8 mouse cellular contexts compared by ENCODE assay signal in the genomic region with DNA sequence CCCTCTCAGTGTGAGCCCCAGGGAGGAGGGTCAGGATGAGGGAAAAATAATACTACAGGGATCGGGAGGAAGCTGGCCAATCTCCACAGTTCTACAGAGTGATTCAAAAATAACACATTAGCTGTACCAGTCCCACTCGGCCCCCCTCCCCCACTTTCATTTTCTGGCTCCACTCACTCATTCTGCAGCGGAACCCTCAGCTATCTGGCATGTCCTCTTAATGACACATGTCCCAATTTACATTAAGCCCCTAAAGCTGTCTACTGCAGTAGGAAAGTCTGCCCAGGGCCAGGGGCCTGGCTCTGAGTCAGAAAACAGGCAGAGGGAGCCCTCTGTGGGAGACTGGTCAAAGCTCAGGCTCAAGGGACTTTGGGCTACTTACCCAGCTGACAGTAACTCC. TPM values are rescaled to one million over a fixed set of nuclear protein-coding genes. Genes with fewer than 3 reads are reported as not detected.
DNase-seq lines count a peak whose midpoint lies in the region; ATAC-seq and TF ChIP-seq lines count a peak whose summit lies in the region.

No protein-coding gene starts in this region.

- peak; percentile 38 to 55 for DNase-seq in left cerebral cortex, postnatal 14 days (ENCODE audit: low spot score in 2 of 2)
- no peak for DNase-seq in left cerebral cortex, adult 11 months (ENCODE audit: low spot score)
- DNase-seq in embryo, embryonic 10.5 days (ENCODE audit: low spot score): peak; percentile 72
- peak; percentile 67 to 68 for DNase-seq in heart, adult 2 months
- DNase-seq in kidney, adult 11 months: peak; percentile 72
- peak; percentile 37 for DNase-seq in liver, postnatal 0 days
- no peak for DNase-seq in thymus, adult 18-20 months

- H3K4me1 ChIP-seq in heart, adult 2 months (ENCODE audit: control insufficient read depth, insufficient read depth, low read length): peaks cover 27% of the 10 kb centered on the region
- H3K4me1 ChIP-seq in liver, postnatal 0 days (ENCODE audit: insufficient read depth): peaks cover 51% of the 10 kb centered on the region
- H3K4me1 ChIP-seq in olfactory bulb, adult 2 months (ENCODE audit: control insufficient read depth, insufficient read depth, low read length): peaks cover 25% of the 10 kb centered on the region

- H3K9me3 ChIP-seq in liver, postnatal 0 days (ENCODE audit: low read length): no peaks in the 10 kb centered on the region

- peak overlapping the region; percentile 36; the same call in 1 of the 2 replicates for H3K9ac ChIP-seq in heart, adult 2 months (ENCODE audit: low read depth, low read length)
- no peak overlapping the region for H3K9ac ChIP-seq in liver, postnatal 0 days (replicated peaks)

- peak overlapping the region; percentile 63 for H3K27ac ChIP-seq in heart, adult 2 months
- H3K27ac ChIP-seq in liver, postnatal 0 days (ENCODE audit: low read depth): 0 out of 2 replicates have a peak overlapping the region, but pooled peaks have one; percentile 29
- H3K27ac ChIP-seq in olfactory bulb, adult 2 months (ENCODE audit: insufficient read depth, low read depth, low read length): peak overlapping the region; percentile 74

- peaks cover 7% of the 10 kb centered on the region for H3K79me2 ChIP-seq in heart, adult 2 months (replicated peaks; ENCODE audit: control insufficient read depth, insufficient read depth, low read length)

- no peak overlapping the region for H3K4me2 ChIP-seq in liver, postnatal 0 days (ENCODE audit: low read depth, low read length)

- no peak for TF ChIP-seq POLR2A in heart, adult 2 months (IDR thresholded peaks at IDR 0.05; ENCODE audit: insufficient read depth, low read depth, low read length)
- TF ChIP-seq POLR2A in olfactory bulb, adult 2 months (IDR thresholded peaks at IDR 0.05; ENCODE audit: insufficient read depth, low read depth, low read length): no peak

- 8% methylated on average over 3 of the region's 3 CpGs for WGBS in heart, adult 2 months
- 55% methylated on average over 3 of the region's 3 CpGs for WGBS in liver, postnatal 0 days (ENCODE audit: insufficient replicate concordance)
- WGBS in olfactory bulb, adult 2 months: 1% methylated on average over 3 of the region's 3 CpGs

- H3K27me3 ChIP-seq in heart, adult 2 months (ENCODE audit: control insufficient read depth, insufficient read depth, low read length): no peaks in the 10 kb centered on the region
- H3K27me3 ChIP-seq in liver, postnatal 0 days (ENCODE audit: insufficient read depth, low read length): no peaks in the 10 kb centered on the region

- H3K36me3 ChIP-seq in heart, adult 2 months (ENCODE audit: control insufficient read depth, insufficient read depth, low read length): peaks cover 35% of the 10 kb centered on the region
- H3K36me3 ChIP-seq in liver, postnatal 0 days (replicated peaks; ENCODE audit: insufficient read depth, low read length): no peaks in the 10 kb centered on the region

- intact Hi-C loops in left cerebral cortex, postnatal 14 days (cut with DNase I): loop anchor here (10.0 kb wide), 1 partner anchor 265 kb away; no protein-coding TSS in a partner anchor
- intact Hi-C loops in heart, adult 2 months (cut with DNase I): loop anchor here (1.0 to 5.0 kb wide), 3 partner anchors 38 to 84 kb away; no protein-coding TSS in a partner anchor

- ATAC-seq in liver, postnatal 0 days: no peak

- H3K4me3 ChIP-seq in heart, adult 2 months: no peak overlapping the region
- no peak overlapping the region for H3K4me3 ChIP-seq in liver, postnatal 0 days (ENCODE audit: low read depth, low read length)
- peak overlapping the region; percentile 11 for H3K4me3 ChIP-seq in olfactory bulb, adult 2 months (ENCODE audit: insufficient read depth, low read depth, low read length)

- TF ChIP-seq EP300 in heart, adult 2 months (IDR thresholded peaks at IDR 0.05; ENCODE audit: insufficient read depth, low read depth, low read length): peak; percentile 38; the same call in 1 of the 2 replicates
- no peak for TF ChIP-seq EP300 in liver, postnatal 0 days (IDR thresholded peaks at IDR 0.05; ENCODE audit: low read depth)

- TF ChIP-seq CTCF in heart, adult 2 months (IDR thresholded peaks at IDR 0.05): peak; percentile 83
- peak; percentile 54 for TF ChIP-seq CTCF in liver, postnatal 0 days (IDR thresholded peaks at IDR 0.05; ENCODE audit: low read depth)
- TF ChIP-seq CTCF in olfactory bulb, adult 2 months (IDR thresholded peaks at IDR 0.05; ENCODE audit: insufficient read depth, low read depth, low read length): no peak

RNA-seq across cellular contexts. Expression of a gene that starts 4.7 kb away (rescaled TPM):
- total RNA-seq in left cerebral cortex, postnatal 14 days (2021): 10 to 100 TPM; 64.9 to 65.9 TPM
- total RNA-seq in heart, adult 2 months (2021): 10 to 100 TPM; 21.8 to 24.2 TPM
- polyA plus RNA-seq in heart, adult 2 months (2012; rRNA removed): 27.4 and 35.2 TPM in 2 replicates
- polyA plus RNA-seq in liver, postnatal 0 days (2015; fragmentation: Nextera tagmentation; extraction: Ambion mirVana): 30.4 and 33.1 TPM in 2 replicates
- polyA plus RNA-seq in olfactory bulb, adult 2 months (2012; ENCODE audit: insufficient read depth, insufficient read length, low replicate concordance, missing spikeins): not detected in 2 replicates

RNA-seq across cellular contexts. Expression of a gene that starts 59.9 kb away (rescaled TPM):
- 10 to 100 TPM; 83.1 to 91.0 TPM for total RNA-seq in left cerebral cortex, postnatal 14 days (2021)
- total RNA-seq in heart, adult 2 months (2021): 10 to 100 TPM; 28.6 to 31.0 TPM
- polyA plus RNA-seq in heart, adult 2 months (2012; rRNA removed): 11.0 and 20.6 TPM in 2 replicates
- polyA plus RNA-seq in liver, postnatal 0 days (2015; fragmentation: Nextera tagmentation; extraction: Ambion mirVana): 3.8 and 4.7 TPM in 2 replicates
- polyA plus RNA-seq in olfactory bulb, adult 2 months (2012; ENCODE audit: insufficient read depth, insufficient read length, low replicate concordance, missing spikeins): not detected in 2 replicates

Comparison
In these comparisons a context has a peak if more than half of its experiments do, and no peak if none do; other contexts are left out.
1. DNase-seq: peak in left cerebral cortex, postnatal 14 days (2 of 2), embryo, embryonic 10.5 days (single experiment), heart, adult 2 months (2 of 2), kidney, adult 11 months (single experiment) and liver, postnatal 0 days (single experiment); none in left cerebral cortex, adult 11 months (single experiment) and thymus, adult 18-20 months (0 of 2).
2. Peak in every context shown above with its lines, with median percentiles within 50 percentile points of each other: H3K27ac ChIP-seq.